Mouse (Mus musculus) midbrain, postnatal 0 days (tissue): Measurements from ENCODE around the gene Slc10a7. TPM values are rescaled to one million over a fixed set of nuclear protein-coding genes. Genes with fewer than 3 reads are reported as not detected.

Experiments used
- ATAC-seq: fragments of 200-750 bp; cut with Nextera tagmentation; 2 replicates; pipeline ENCODE4 v1.8.0; 2017; ENCODE audit warnings: moderate number of reproducible peaks, mild to moderate bottlenecking, moderate TSS enrichment, moderate library complexity; ENCODE audit not compliant: low FRiP score
- DNase-seq: peaks from one replicate; pipeline ENCODE4 v3.0.0-alpha.2; 2015; ENCODE audit warnings: low spot score
- H3K27ac ChIP-seq: fragments of 300-500 bp; sonication (generic); 2 replicates; pipeline ENCODE4 v1.5.1; 2014; ENCODE audit warnings: low read depth, mild to moderate bottlenecking, low read length, mixed read lengths
- H3K27me3 ChIP-seq: fragments of 300-500 bp; sonication (generic); 2 replicates; pipeline ENCODE4 v1.6.1; 2014; ENCODE audit warnings: low read length, control low read depth, mixed read lengths; ENCODE audit not compliant: insufficient read depth
- H3K36me3 ChIP-seq: fragments of 300-500 bp; sonication (generic); 2 replicates; pipeline ENCODE4 v1.6.1; 2014; ENCODE audit warnings: low read length, control low read depth, mixed read lengths; ENCODE audit not compliant: insufficient read depth
- H3K4me1 ChIP-seq: fragments of 300-500 bp; sonication (generic); 2 replicates; pipeline ENCODE4 v1.6.1; 2014; ENCODE audit warnings: mild to moderate bottlenecking, control low read depth, antibody characterized with exemption, low read length, mixed read lengths; ENCODE audit not compliant: insufficient read depth
- H3K4me2 ChIP-seq: fragments of 300-500 bp; sonication (generic); 2 replicates; pipeline ENCODE4 v1.6.1; 2014; ENCODE audit warnings: low read depth, mild to moderate bottlenecking, low read length, mixed read lengths; ENCODE audit not compliant: poor library complexity, severe bottlenecking
- H3K4me3 ChIP-seq: fragments of 300-500 bp; sonication (generic); 2 replicates; pipeline ENCODE4 v1.5.1; 2014; ENCODE audit warnings: low read depth, mild to moderate bottlenecking, low read length, moderate library complexity
- H3K9ac ChIP-seq: fragments of 300-500 bp; sonication (generic); replicated peaks from 2 replicates; pipeline ENCODE4 v1.6.1; 2014; ENCODE audit warnings: mild to moderate bottlenecking, low read length, moderate library complexity, mixed read lengths; ENCODE audit not compliant: poor library complexity, severe bottlenecking
- H3K9me3 ChIP-seq: fragments of 300-500 bp; sonication (generic); 2 replicates; pipeline ENCODE4 v1.6.1; 2016; ENCODE audit warnings: low read length, control low read depth
- CTCF ChIP-seq: IDR thresholded peaks from 2 replicates; pipeline ENCODE4 v1.5.1; 2016; ENCODE audit warnings: antibody characterized with exemption, mild to moderate bottlenecking
- WGBS: fragments of 180-500 bp; shearing (Covaris S2); extraction: QIAGEN DNeasy Blood & Tissue Kit; methylation state at CpG from one replicate; pipeline ENCODE4 v1.1.7; 2014; 5-methylcytosine and 5-hydroxymethylcytosine counted together
- polyA plus RNA-seq: library from polyadenylated mRNA; unstranded; fragments of >200 nt; fragmentation: Nextera tagmentation; extraction: Ambion mirVana; gene quantifications from 2 replicates; pipeline ENCODE4 v1.2.1, GENCODE M21; 2015
- total RNA-seq: library from RNA; depleted of rRNA; stranded (reverse); fragments of >200 nt; gene quantifications from 2 replicates; pipeline ENCODE4 v1.2.3, GENCODE M21; 2014

Slc10a7 gene
- total and polyA plus RNA-seq, 2 experiments from 2014 or later, result 7.7 to 14.9 TPM

DNA sequence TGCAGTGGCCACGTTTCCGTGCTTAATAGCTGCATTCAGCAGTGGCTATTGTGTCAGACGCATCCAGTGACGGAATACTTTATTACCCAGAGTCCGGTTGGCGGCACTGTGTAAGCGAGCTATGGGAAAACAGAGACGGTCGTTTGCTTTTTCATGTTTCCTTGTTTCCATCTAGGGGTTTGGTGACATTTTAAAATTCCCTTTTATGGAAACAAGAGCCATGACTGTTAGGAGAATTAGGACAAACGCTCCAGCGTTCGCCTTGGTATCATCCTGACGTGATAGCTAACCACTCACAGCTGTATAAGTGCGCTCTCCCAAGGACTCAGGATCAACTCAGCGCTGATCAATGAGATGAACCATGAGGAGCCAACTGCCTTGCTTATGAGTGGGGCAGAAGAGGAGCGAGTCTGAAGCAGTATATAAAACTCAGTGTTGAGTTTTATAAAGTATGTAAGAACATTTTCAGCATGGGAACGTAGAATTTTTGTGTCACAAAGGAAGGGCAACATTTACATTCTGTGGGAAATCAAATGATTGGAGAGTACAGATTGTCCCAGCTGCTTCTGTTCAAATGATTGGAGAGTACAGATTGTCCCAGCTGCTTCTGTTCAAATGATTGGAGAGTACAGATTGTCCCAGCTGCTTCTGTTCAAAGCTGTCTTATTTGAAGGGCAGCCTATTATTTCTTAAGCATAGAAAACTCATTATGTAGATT lies 125.5 kb downstream of the Slc10a7 start:
- Histone ChIP-seq H3K9ac (no peak overlapping the region), H3K9me3 (no peaks in the 10 kb centered on the region), H3K4me3 (peak overlapping the region; percentile 18; the same call in 1 of the 2 replicates), H3K27ac (no peak overlapping the region), H3K36me3 (no peaks in the 10 kb centered on the region), H3K4me2 (peak overlapping the region; percentile 33), H3K4me1 (peaks cover 3% of the 10 kb centered on the region; the same call in 1 of the 2 replicates), H3K27me3 (no peaks in the 10 kb centered on the region)
- peak; percentile 41 for DNase-seq
- TF ChIP-seq CTCF, result no peak
- peak; percentile 49; the same call in 1 of the 2 replicates for ATAC-seq
- WGBS, result 37% methylated on average over 17 of the region's 17 CpGs

DNA sequence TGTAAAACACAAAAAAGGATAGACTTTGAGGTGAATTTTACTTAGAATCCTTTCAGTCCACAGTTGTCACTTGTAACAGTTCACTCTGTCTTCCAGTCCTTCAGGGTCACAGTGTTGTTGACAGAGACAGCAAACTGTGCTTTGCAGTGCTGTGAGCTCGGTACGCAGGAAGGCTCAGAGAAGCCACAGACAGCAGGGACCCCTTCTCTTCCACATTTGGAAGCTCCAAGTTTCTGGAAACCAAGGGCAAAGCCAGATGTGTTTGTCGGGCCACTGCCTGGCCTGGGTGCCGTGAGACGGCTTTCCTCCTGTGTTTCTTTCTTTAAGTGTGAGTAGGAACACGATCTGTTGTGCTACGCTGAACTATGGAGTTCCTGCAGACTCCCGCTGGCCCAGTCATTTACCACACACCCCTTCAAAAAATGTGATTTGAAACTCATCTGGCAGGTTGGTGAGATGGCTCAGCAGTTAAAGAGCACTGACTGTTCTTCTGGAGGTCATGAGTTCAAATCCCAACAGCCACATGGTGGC lies 126.2 kb downstream of the Slc10a7 start:
- WGBS, result 75% methylated on average over 8 of the region's 8 CpGs
- no peak overlapping the region for H3K9ac ChIP-seq
- no peak overlapping the region for H3K4me3 ChIP-seq
- no peak overlapping the region for H3K4me2 ChIP-seq
- no peak for ATAC-seq
- H3K4me1 ChIP-seq, result peaks cover 3% of the 10 kb centered on the region; the same call in 1 of the 2 replicates
- DNase-seq, result no peak
- no peak overlapping the region for H3K27ac ChIP-seq
- H3K36me3 ChIP-seq, result no peaks in the 10 kb centered on the region
- no peaks in the 10 kb centered on the region for H3K9me3 ChIP-seq
- TF ChIP-seq CTCF, result no peak
- H3K27me3 ChIP-seq, result no peaks in the 10 kb centered on the region

DNA sequence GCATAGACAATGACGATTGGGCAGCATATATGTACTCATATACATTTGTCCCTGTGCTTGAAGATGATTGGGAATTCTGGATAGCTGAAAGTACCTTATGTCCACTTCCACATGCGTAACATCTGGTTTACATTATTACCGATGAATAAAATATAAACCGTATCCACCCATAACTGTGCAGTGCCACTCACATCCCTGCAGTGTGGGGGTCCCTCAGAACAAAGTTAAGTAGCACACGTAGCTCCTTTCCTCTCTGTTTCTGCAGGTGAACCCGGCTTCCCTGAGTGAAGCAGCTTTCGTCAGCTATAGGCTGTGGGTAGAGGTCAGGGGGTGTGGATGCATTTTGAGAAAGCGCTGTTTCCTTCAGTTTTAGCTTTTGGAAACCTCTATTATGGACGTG lies 132.8 kb downstream of the Slc10a7 start:
- Histone ChIP-seq H3K27ac (no peak overlapping the region), H3K4me1 (no peaks in the 10 kb centered on the region), H3K36me3 (no peaks in the 10 kb centered on the region), H3K9me3 (no peaks in the 10 kb centered on the region), H3K4me2 (no peak overlapping the region), H3K27me3 (no peaks in the 10 kb centered on the region), H3K4me3 (no peak overlapping the region), H3K9ac (no peak overlapping the region)
- 88% methylated on average over 9 of the region's 9 CpGs for whole genome bisulfite sequencing
- ATAC-seq (no peak), DNase-seq (no peak)
- TF ChIP-seq CTCF, result no peak

DNA sequence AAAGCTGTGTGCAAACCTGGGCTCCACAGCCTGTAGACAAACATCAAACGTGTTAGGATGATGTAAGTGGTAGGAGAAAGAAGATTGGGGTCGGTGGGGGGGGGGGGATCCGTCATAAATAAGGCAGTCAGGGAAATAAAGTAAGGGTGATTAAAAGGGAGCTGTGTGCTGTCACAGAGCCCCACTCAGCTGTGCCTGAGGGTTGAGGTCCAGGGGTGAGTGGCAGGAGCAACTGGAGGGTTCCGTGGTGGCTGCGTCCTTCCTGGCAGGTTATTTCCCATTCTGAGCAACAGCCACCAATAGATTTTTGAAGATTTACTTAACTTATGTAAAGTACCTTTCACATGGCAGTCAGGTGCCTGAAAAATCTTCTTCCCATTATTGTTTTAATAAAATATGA lies 133.2 kb downstream of the Slc10a7 start:
- no peaks in the 10 kb centered on the region for H3K27me3 ChIP-seq
- no peak overlapping the region for H3K4me2 ChIP-seq
- no peaks in the 10 kb centered on the region for H3K4me1 ChIP-seq
- no peaks in the 10 kb centered on the region for H3K36me3 ChIP-seq
- TF ChIP-seq CTCF, result no peak
- no peaks in the 10 kb centered on the region for H3K9me3 ChIP-seq
- ATAC-seq, result no peak
- DNase-seq, result no peak
- 85% methylated on average over 5 of the region's 5 CpGs for WGBS
- H3K27ac ChIP-seq, result no peak overlapping the region
- no peak overlapping the region for H3K4me3 ChIP-seq
- no peak overlapping the region for H3K9ac ChIP-seq

DNA sequence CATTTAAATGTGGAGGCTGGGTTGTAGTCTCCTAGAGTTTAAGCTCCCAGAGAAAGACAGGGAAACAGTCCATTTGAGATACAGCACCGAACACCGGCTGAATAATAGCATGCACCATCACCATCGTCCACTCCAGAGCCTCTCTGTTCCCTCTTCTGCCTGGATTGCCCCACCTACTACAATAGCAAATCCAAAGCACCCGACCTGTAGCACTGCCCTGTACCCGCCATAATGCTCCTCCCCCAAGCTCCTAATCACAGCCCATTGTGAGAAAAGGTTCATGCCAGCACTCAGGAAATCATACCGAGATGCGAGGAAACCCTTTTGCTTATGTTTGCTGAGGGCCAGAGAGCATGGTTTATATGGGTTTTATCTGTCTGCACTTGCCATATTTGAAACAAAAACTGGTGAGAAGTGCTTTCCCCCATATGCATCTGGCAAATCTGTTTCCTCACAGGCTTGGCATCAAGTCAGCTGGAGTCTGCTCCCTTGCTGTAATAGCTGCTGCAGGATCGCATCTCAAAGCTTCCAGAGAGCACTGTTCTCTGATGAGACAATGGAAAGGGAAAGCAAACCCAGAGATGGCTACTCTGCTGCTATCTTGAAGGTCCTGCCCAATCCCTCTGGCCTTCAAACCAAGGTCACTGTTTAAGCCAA lies 138.0 kb downstream of the Slc10a7 start:
- Histone ChIP-seq H3K9me3 (no peaks in the 10 kb centered on the region), H3K9ac (no peak overlapping the region), H3K4me1 (no peaks in the 10 kb centered on the region), H3K4me3 (no peak overlapping the region), H3K4me2 (no peak overlapping the region), H3K27ac (no peak overlapping the region), H3K36me3 (no peaks in the 10 kb centered on the region), H3K27me3 (no peaks in the 10 kb centered on the region)
- DNase-seq (no peak), ATAC-seq (no peak)
- 65% methylated on average over 8 of the region's 8 CpGs for WGBS
- TF ChIP-seq CTCF, result no peak

DNA sequence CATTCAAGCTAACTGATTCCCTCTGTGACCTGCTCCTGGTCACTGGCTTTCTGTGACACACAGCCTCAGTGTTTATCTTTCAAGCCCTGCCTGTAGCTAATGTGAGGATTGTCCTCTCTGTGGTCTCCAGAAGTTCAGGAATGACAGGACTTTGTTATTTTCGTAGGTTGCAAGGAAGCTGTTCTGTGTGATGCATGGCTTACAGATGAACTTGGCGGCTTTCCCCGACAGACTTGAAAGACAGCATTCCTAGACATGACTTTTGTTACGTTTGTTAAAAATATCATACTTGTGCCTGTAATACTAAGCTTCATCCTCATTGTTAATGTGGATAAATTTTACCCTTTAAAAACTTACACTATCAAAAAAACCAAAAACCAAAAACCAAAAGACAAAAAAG lies 138.7 kb downstream of the Slc10a7 start:
- Histone ChIP-seq H3K27ac (no peak overlapping the region), H3K9ac (no peak overlapping the region), H3K4me3 (no peak overlapping the region), H3K4me1 (no peaks in the 10 kb centered on the region), H3K9me3 (no peaks in the 10 kb centered on the region), H3K4me2 (no peak overlapping the region), H3K36me3 (no peaks in the 10 kb centered on the region), H3K27me3 (no peaks in the 10 kb centered on the region)
- TF ChIP-seq CTCF, result no peak
- DNase-seq (no peak), ATAC-seq (no peak)
- WGBS, result 67% methylated on average over 4 of the region's 4 CpGs
